Mouse (Mus musculus) embryo, embryonic 11.5 days (tissue): Measurements from ENCODE around the gene Depdc1b.

Experiments
- DNase-seq: peaks from one replicate; pipeline ENCODE4 v3.0.0-alpha.2; 2012; ENCODE audit warnings: low read depth, low spot score

The Depdc1b gene

GRCm38 (mm10) chr13:108316487-108316903, 363 bp downstream of the Depdc1b start:
- no peak for DNase-seq

GRCm38 (mm10) chr13:108317414-108317813, 1.3 kb downstream of the Depdc1b start:
- no peak for DNase-seq

GRCm38 (mm10) chr13:108319028-108319427, 2.9 kb downstream of the Depdc1b start:
- DNase-seq: no peak

GRCm38 (mm10) chr13:108320216-108320615, 4.1 kb downstream of the Depdc1b start:
- DNase-seq: no peak

- DNase-seq: no peak
Measured at GRCm38 (mm10) chr13:108322466-108322865, 6.3 kb downstream of the Depdc1b start.

- DNase-seq: no peak
Measured at GRCm38 (mm10) chr13:108323317-108323716, 7.2 kb downstream of the Depdc1b start.

- DNase-seq: no peak
Measured at GRCm38 (mm10) chr13:108323866-108324829, 8.0 kb downstream of the Depdc1b start.

- no peak for DNase-seq
Measured at GRCm38 (mm10) chr13:108325871-108326270, 9.7 kb downstream of the Depdc1b start.

- no peak for DNase-seq
Measured at GRCm38 (mm10) chr13:108326351-108326750, 10.2 kb downstream of the Depdc1b start.

- DNase-seq: no peak
Measured at GRCm38 (mm10) chr13:108327047-108327446, 10.9 kb downstream of the Depdc1b start.

GRCm38 (mm10) chr13:108328406-108329180, 12.5 kb downstream of the Depdc1b start:
- no peak for DNase-seq

- DNase-seq: peak; percentile 26
Measured at GRCm38 (mm10) chr13:108329693-108330092, 13.6 kb downstream of the Depdc1b start.

GRCm38 (mm10) chr13:108335257-108336003, 19.3 kb downstream of the Depdc1b start:
- no peak for DNase-seq

GRCm38 (mm10) chr13:108336192-108336591, 20.1 kb downstream of the Depdc1b start:
- no peak for DNase-seq

GRCm38 (mm10) chr13:108337340-108337739, 21.2 kb downstream of the Depdc1b start:
- no peak for DNase-seq

- no peak for DNase-seq
Measured at GRCm38 (mm10) chr13:108338076-108338836, 22.1 kb downstream of the Depdc1b start.

- DNase-seq: no peak
Measured at GRCm38 (mm10) chr13:108339907-108340596, 23.9 kb downstream of the Depdc1b start.

GRCm38 (mm10) chr13:108341585-108341984, 25.5 kb downstream of the Depdc1b start:
- DNase-seq: no peak

GRCm38 (mm10) chr13:108345756-108346155, 29.6 kb downstream of the Depdc1b start:
- no peak for DNase-seq

GRCm38 (mm10) chr13:108347016-108347415, 30.9 kb downstream of the Depdc1b start:
- DNase-seq: peak; percentile 60
